Mouse (Mus musculus) megakaryocyte, embryonic 14.5 days (primary cell): Measurements from ENCODE around the gene Zmynd12.

Experiments
- FLI1 ChIP-seq: IDR thresholded peaks from 2 replicates; pipeline ENCODE4 v1.6.1; 2012; ENCODE audit warnings: low read length, inconsistent platforms, mixed read lengths
- GATA1 ChIP-seq: IDR thresholded peaks from 3 replicates; pipeline ENCODE4 v1.6.1; 2012; ENCODE audit warnings: mixed read lengths, low read length, inconsistent platforms, borderline replicate concordance

GRCm38 (mm10) chr4:119400896-119401295 is 21.7 kb upstream of the Zmynd12 start:
- TF ChIP-seq GATA1: no peak
- TF ChIP-seq FLI1: no peak
